Mouse (Mus musculus) large intestine, adult 2 months (tissue): ENCODE measurements at regions not wholly inside any gene's neighbourhood (a gene's known extent, or its start where the extent isn't known, plus 50 kb on each side); places are given as distances from the start of the nearest gene placed in this dataset.

Experiments used
- DNase-seq: peaks from one replicate; pipeline ENCODE4 v3.0.0-alpha.2; 2012; ENCODE audit warnings: low read depth, low spot score
- WGBS: fragments of 180-500 bp; shearing (Covaris S2); methylation state at CpG from one replicate; pipeline ENCODE4 v1.1.7; 2018; 5-methylcytosine and 5-hydroxymethylcytosine counted together

GRCm38 (mm10) chr6:84271966-84272365 is 263.6 kb downstream of the Dysf start:
- DNase-seq, result no peak
- WGBS, result 50% methylated on average over 6 of the region's 6 CpGs

- DNase-seq, result no peak
- 83% methylated on average over 3 of the region's 3 CpGs for WGBS
These were observed 263.1 kb downstream of the Dysf start for GRCm38 (mm10) chr6:84271441-84271840.

DNA sequence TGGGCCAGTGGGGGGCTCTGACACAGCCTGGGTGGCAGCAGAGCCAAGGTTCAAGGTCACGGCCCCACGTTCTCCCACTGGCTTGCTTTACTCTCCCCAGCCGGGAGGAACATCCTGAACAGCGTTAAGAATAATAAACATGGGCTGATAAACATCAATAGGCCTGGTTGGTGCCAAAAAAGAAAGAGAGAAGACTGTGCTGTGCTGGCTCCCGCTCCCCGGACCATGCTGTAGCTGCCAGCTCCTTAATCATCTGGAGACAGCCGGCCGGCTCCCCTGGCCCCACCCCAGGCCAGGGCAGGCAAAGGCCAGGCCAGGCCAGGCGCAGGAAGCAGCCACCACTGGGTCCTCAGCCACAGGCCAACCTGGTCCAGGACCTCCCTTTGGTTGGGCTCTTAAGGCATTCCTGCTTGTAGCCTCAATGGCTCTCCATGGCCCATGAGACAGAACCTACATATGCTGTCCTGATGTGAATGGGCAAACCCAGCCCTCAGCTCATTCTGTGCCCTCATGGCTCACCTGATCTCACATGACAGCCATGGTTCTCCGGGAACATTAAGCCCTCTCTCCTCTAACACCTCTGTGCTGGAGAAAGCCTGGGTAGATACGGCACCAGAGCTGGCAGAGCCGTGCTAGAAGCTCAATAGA is 262.3 kb downstream of the Dysf start:
- WGBS, result 51% methylated on average over 12 of the region's 12 CpGs
- no peak for DNase-seq

- WGBS, result 91% methylated on average over 4 of the region's 4 CpGs
- DNase-seq, result no peak
These were observed 261.1 kb downstream of the Dysf start for GRCm38 (mm10) chr6:84269478-84269877.

DNA sequence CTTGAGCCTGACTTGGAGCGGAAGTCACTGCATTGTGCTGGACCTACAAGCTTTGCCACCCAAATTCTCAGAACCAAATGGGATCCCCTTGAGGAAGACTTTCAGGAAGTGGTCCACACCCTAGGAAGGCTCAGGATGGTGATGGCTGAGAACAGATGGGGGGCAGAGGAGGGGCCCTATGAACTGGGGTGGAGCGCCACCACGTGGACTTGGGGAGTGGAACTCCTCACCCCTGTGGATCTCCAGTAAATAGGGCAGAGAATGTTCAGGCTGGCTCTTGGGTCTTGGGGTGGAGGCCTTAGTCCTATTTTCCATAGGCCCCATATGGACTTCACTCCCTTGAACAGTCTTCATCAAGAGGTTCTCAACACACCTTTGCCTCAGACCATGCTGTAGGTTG is 260.6 kb downstream of the Dysf start:
- 73% methylated on average over 3 of the region's 3 CpGs for WGBS
- no peak for DNase-seq

DNA sequence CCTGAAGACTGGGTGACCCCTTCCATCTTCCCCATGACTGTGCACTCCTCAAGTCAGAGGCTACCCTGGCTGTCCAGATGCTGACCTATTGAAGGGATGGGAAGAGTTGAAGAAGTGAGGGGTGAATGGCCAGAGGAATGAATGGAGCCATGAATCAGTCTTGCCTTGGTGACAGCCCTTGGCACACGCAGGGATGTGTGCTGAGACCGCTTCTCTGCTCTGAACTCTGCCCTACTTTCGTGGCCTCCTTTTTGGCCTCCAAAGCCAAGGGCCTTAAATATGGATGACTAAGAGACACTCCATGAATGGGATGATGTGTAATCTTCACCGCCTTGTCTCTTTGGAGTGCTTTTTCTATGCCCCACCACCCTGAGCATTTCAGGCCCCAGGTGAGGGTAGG is 259.7 kb downstream of the Dysf start:
- DNase-seq, result no peak
- WGBS, result 86% methylated on average over 4 of the region's 4 CpGs

GRCm38 (mm10) chr6:84267526-84267925 is 259.1 kb downstream of the Dysf start:
- no peak for DNase-seq
- 64% methylated on average over 6 of the region's 6 CpGs for WGBS

DNA sequence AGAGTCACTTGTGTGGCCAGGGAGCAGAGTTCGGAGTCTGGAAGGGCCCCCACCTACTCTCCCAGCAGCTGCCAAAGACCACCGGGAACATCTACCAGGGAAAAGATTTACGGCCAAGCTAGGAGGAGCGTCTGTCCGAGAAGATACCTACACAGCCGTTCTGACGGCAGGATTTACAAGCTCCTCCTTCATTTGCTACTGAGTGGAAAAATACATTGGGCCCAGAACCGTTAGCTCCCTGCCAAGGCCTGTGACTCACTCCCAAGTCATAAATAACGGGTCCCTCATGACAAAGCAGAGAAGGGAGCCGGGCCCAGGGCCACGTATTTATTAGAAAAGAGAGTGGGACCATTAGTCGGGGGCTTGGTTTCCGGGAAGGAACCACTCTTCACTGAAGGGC is 258.3 kb downstream of the Dysf start:
- 27% methylated on average over 13 of the region's 13 CpGs for WGBS
- no peak for DNase-seq

- 59% methylated on average over 4 of the region's 4 CpGs for WGBS
- DNase-seq, result no peak
These were observed 256.3 kb downstream of the Dysf start for GRCm38 (mm10) chr6:84264681-84265080.

DNA sequence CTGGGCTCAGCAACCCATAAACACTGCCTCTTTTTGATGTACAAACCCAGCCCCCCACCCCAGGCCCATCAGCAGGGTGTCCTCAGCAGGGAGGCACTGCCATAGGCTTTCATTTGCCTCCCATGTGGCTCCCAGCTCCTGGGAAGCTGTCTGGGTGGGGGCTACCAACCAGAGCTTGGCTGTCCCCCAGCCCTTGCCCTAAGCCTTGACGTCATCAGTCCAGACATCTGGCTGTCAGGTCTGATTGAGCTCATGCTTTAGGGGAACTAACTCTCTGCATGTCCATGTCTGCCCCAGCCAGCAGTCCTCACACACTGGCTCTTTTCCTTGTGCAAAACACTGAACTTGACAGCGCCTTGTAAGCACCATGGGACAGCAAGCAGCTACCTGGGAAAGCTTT is 255.3 kb downstream of the Dysf start:
- no peak for DNase-seq
- WGBS, result 71% methylated on average over 2 of the region's 2 CpGs

- no peak for DNase-seq
- WGBS, result 31% methylated on average over 6 of the region's 6 CpGs
These were observed 254.4 kb downstream of the Dysf start for GRCm38 (mm10) chr6:84262766-84263165.

GRCm38 (mm10) chr6:84261483-84261882 is 253.1 kb downstream of the Dysf start:
- 82% methylated on average over 3 of the region's 3 CpGs for WGBS
- DNase-seq, result no peak
